Mouse (Mus musculus): Measurements from ENCODE around the gene Inip. TPM values are rescaled to one million over a fixed set of nuclear protein-coding genes. Genes with fewer than 3 reads are reported as not detected.

Inip gene
- polyA plus RNA-seq, 1 experiment from 2014 or later, result 64.6 TPM

DNA sequence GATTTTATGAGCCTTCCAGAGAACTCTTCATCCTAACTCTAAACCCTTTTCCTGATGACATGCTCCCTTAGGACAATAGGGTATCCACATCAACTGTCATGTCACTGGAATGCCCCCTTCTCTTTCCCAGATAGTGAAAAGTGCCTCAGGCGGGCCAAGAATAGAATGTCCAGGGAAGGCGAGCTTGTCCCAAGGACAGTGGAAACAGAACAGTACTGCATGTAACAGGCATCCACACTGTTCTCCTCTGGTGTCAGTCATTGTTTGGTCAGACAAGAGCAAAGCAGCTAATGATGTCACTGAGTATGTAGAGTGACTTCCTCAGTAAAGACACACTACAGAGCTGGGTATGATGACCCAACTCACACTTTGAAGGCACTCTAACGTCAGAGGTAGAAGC is 23.6 kb downstream of the Inip start:
- Histone ChIP-seq H3K9me3 (ENCODE audit: control insufficient read depth, low read length) (no peaks in the 10 kb centered on the region), H3K4me2 (ENCODE audit: low read length) (no peak overlapping the region), H3K4me1 (ENCODE audit: control insufficient read depth, insufficient read depth, low read length) (peaks cover 4% of the 10 kb centered on the region), H3K9ac (replicated peaks; ENCODE audit: low read length) (no peak overlapping the region), H3K36me3 (ENCODE audit: control insufficient read depth, insufficient read depth, low read length) (peaks cover 26% of the 10 kb centered on the region), H3K4me3 (replicated peaks; ENCODE audit: low read depth, low read length) (no peak overlapping the region), H3K27ac (replicated peaks; ENCODE audit: low read depth, low read length) (no peak overlapping the region), H3K27me3 (ENCODE audit: control insufficient read depth, insufficient read depth, low read length) (no peaks in the 10 kb centered on the region)
- no peak for DNase-seq
- 82% methylated on average over 3 of the region's 3 CpGs for WGBS
- ATAC-seq (ENCODE audit: low FRiP score, low TSS enrichment), result no peak

GRCm38 (mm10) chr4:59772171-59772879 is 29.1 kb downstream of the Inip start:
- no peaks in the 10 kb centered on the region for H3K27me3 ChIP-seq (ENCODE audit: control insufficient read depth, insufficient read depth, low read length)
- no peak overlapping the region for H3K4me2 ChIP-seq (ENCODE audit: low read length)
- H3K36me3 ChIP-seq (ENCODE audit: control insufficient read depth, insufficient read depth, low read length), result peaks cover 43% of the 10 kb centered on the region
- DNase-seq (no peak), ATAC-seq (ENCODE audit: low FRiP score, low TSS enrichment) (no peak)
- H3K9me3 ChIP-seq (ENCODE audit: control insufficient read depth, low read length), result no peaks in the 10 kb centered on the region
- H3K9ac ChIP-seq (replicated peaks; ENCODE audit: low read length), result no peak overlapping the region
- no peak overlapping the region for H3K4me3 ChIP-seq (replicated peaks; ENCODE audit: low read depth, low read length)
- 31% methylated on average over 17 of the region's 17 CpGs for WGBS
- H3K4me1 ChIP-seq (ENCODE audit: control insufficient read depth, insufficient read depth, low read length), result no peaks in the 10 kb centered on the region
- no peak overlapping the region for H3K27ac ChIP-seq (replicated peaks; ENCODE audit: low read depth, low read length)

- Histone ChIP-seq H3K9me3 (ENCODE audit: control insufficient read depth, low read length) (no peaks in the 10 kb centered on the region), H3K9ac (replicated peaks; ENCODE audit: low read length) (no peak overlapping the region), H3K4me2 (ENCODE audit: low read length) (no peak overlapping the region), H3K4me3 (replicated peaks; ENCODE audit: low read depth, low read length) (no peak overlapping the region), H3K36me3 (ENCODE audit: control insufficient read depth, insufficient read depth, low read length) (peaks cover 24% of the 10 kb centered on the region), H3K27me3 (ENCODE audit: control insufficient read depth, insufficient read depth, low read length) (no peaks in the 10 kb centered on the region), H3K27ac (replicated peaks; ENCODE audit: low read depth, low read length) (no peak overlapping the region), H3K4me1 (ENCODE audit: control insufficient read depth, insufficient read depth, low read length) (no peaks in the 10 kb centered on the region)
- ATAC-seq (ENCODE audit: low FRiP score, low TSS enrichment) (no peak), DNase-seq (no peak)
- WGBS, result 98% methylated on average over 2 of the region's 2 CpGs
These were observed 33.7 kb downstream of the Inip start for GRCm38 (mm10) chr4:59767717-59768116.

- ATAC-seq (ENCODE audit: low FRiP score, low TSS enrichment), result peak; percentile 64; the same call in 1 of the 2 replicates
- Histone ChIP-seq H3K9ac (replicated peaks; ENCODE audit: low read length) (no peak overlapping the region), H3K4me3 (replicated peaks; ENCODE audit: low read depth, low read length) (no peak overlapping the region), H3K9me3 (ENCODE audit: control insufficient read depth, low read length) (no peaks in the 10 kb centered on the region), H3K27ac (replicated peaks; ENCODE audit: low read depth, low read length) (0 out of 2 replicates have a peak overlapping the region, but pooled peaks have one; percentile 32), H3K4me1 (ENCODE audit: control insufficient read depth, insufficient read depth, low read length) (no peaks in the 10 kb centered on the region), H3K4me2 (ENCODE audit: low read length) (no peak overlapping the region), H3K36me3 (ENCODE audit: control insufficient read depth, insufficient read depth, low read length) (peaks cover 5% of the 10 kb centered on the region), H3K27me3 (ENCODE audit: control insufficient read depth, insufficient read depth, low read length) (no peaks in the 10 kb centered on the region)
- 34% methylated on average over 7 of the region's 7 CpGs for WGBS
- DNase-seq, result peak; percentile 72
These were observed 35.9 kb downstream of the Inip start for GRCm38 (mm10) chr4:59765385-59766005.

DNA sequence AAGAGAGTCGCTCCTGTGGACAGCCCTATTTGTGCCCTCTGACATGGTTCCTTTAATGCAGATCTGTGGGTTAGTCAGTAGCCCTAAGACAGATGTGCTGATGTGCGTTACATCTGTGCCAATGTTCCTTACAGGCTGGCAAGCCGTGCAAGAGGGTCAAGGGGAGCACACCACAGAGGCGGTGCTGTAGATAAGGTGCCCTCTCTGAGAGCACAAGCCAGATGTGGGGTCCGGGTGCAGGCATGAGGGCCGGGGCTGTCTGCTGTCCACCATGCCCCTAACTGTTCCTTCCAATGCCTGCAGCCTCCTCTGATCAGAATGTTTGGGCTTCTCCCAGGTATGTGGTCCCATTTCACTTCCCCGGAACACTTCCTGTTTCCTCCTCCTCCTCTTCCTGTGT is 36.4 kb downstream of the Inip start:
- no peak for ATAC-seq (ENCODE audit: low FRiP score, low TSS enrichment)
- H3K9me3 ChIP-seq (ENCODE audit: control insufficient read depth, low read length), result no peaks in the 10 kb centered on the region
- DNase-seq, result no peak
- 78% methylated on average over 7 of the region's 7 CpGs for WGBS
- no peaks in the 10 kb centered on the region for H3K27me3 ChIP-seq (ENCODE audit: control insufficient read depth, insufficient read depth, low read length)
- H3K4me1 ChIP-seq (ENCODE audit: control insufficient read depth, insufficient read depth, low read length), result no peaks in the 10 kb centered on the region
- H3K4me2 ChIP-seq (ENCODE audit: low read length), result no peak overlapping the region
- no peaks in the 10 kb centered on the region for H3K36me3 ChIP-seq (ENCODE audit: control insufficient read depth, insufficient read depth, low read length)
- H3K4me3 ChIP-seq (replicated peaks; ENCODE audit: low read depth, low read length), result no peak overlapping the region
- H3K27ac ChIP-seq (replicated peaks; ENCODE audit: low read depth, low read length), result peak overlapping the region; percentile 42; the same call in 1 of the 2 replicates
- no peak overlapping the region for H3K9ac ChIP-seq (replicated peaks; ENCODE audit: low read length)

GRCm38 (mm10) chr4:59761365-59761729 is 40.0 kb downstream of the Inip start:
- no peak overlapping the region for H3K4me3 ChIP-seq (replicated peaks; ENCODE audit: low read depth, low read length)
- H3K4me2 ChIP-seq (ENCODE audit: low read length), result no peak overlapping the region
- no peaks in the 10 kb centered on the region for H3K27me3 ChIP-seq (ENCODE audit: control insufficient read depth, insufficient read depth, low read length)
- ATAC-seq (ENCODE audit: low FRiP score, low TSS enrichment), result no peak
- H3K9ac ChIP-seq (replicated peaks; ENCODE audit: low read length), result no peak overlapping the region
- H3K9me3 ChIP-seq (ENCODE audit: control insufficient read depth, low read length), result no peaks in the 10 kb centered on the region
- no peaks in the 10 kb centered on the region for H3K4me1 ChIP-seq (ENCODE audit: control insufficient read depth, insufficient read depth, low read length)
- H3K36me3 ChIP-seq (ENCODE audit: control insufficient read depth, insufficient read depth, low read length), result no peaks in the 10 kb centered on the region
- DNase-seq, result no peak
- H3K27ac ChIP-seq (replicated peaks; ENCODE audit: low read depth, low read length), result no peak overlapping the region
- 89% methylated on average over 4 of the region's 4 CpGs for WGBS

- Histone ChIP-seq H3K27ac (replicated peaks; ENCODE audit: low read depth, low read length) (no peak overlapping the region), H3K4me2 (ENCODE audit: low read length) (no peak overlapping the region), H3K36me3 (ENCODE audit: control insufficient read depth, insufficient read depth, low read length) (no peaks in the 10 kb centered on the region), H3K9ac (replicated peaks; ENCODE audit: low read length) (no peak overlapping the region), H3K27me3 (ENCODE audit: control insufficient read depth, insufficient read depth, low read length) (no peaks in the 10 kb centered on the region), H3K9me3 (ENCODE audit: control insufficient read depth, low read length) (no peaks in the 10 kb centered on the region), H3K4me1 (ENCODE audit: control insufficient read depth, insufficient read depth, low read length) (no peaks in the 10 kb centered on the region), H3K4me3 (replicated peaks; ENCODE audit: low read depth, low read length) (no peak overlapping the region)
- peak; percentile 58 for DNase-seq
- ATAC-seq (ENCODE audit: low FRiP score, low TSS enrichment), result no peak
- WGBS, result 62% methylated on average over 10 of the region's 10 CpGs
These were observed 40.6 kb downstream of the Inip start for GRCm38 (mm10) chr4:59760636-59761364.

DNA sequence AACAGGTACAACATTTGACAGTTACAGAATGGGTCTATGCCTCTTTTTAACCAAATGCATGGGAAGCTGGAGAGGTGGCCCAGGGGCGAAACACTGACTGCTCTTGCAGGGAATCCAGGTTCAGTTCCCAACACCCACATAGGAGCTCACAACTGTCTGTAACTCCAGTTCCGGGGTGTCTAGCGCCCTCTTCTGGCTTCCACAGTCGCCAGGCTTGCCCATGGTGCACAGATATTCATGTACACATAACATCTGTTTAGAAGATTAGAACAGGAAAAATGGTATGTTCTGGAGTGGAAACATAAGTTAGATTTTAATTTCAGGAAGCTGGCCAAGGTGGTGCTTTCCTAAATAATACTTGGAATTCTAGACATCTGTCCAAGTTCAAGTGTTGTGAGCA is 41.4 kb downstream of the Inip start:
- H3K27ac ChIP-seq (replicated peaks; ENCODE audit: low read depth, low read length), result no peak overlapping the region
- H3K4me3 ChIP-seq (replicated peaks; ENCODE audit: low read depth, low read length), result no peak overlapping the region
- no peak for DNase-seq
- WGBS, result 79% methylated on average over 4 of the region's 4 CpGs
- H3K27me3 ChIP-seq (ENCODE audit: control insufficient read depth, insufficient read depth, low read length), result no peaks in the 10 kb centered on the region
- no peak overlapping the region for H3K4me2 ChIP-seq (ENCODE audit: low read length)
- no peaks in the 10 kb centered on the region for H3K4me1 ChIP-seq (ENCODE audit: control insufficient read depth, insufficient read depth, low read length)
- H3K9me3 ChIP-seq (ENCODE audit: control insufficient read depth, low read length), result no peaks in the 10 kb centered on the region
- H3K36me3 ChIP-seq (ENCODE audit: control insufficient read depth, insufficient read depth, low read length), result no peaks in the 10 kb centered on the region
- no peak overlapping the region for H3K9ac ChIP-seq (replicated peaks; ENCODE audit: low read length)
- ATAC-seq (ENCODE audit: low FRiP score, low TSS enrichment), result no peak

All from midbrain, embryonic 14.5 days (tissue).